Mouse (Mus musculus): ENCODE data around the gene Cbln3.

Gene Cbln3

DNA sequence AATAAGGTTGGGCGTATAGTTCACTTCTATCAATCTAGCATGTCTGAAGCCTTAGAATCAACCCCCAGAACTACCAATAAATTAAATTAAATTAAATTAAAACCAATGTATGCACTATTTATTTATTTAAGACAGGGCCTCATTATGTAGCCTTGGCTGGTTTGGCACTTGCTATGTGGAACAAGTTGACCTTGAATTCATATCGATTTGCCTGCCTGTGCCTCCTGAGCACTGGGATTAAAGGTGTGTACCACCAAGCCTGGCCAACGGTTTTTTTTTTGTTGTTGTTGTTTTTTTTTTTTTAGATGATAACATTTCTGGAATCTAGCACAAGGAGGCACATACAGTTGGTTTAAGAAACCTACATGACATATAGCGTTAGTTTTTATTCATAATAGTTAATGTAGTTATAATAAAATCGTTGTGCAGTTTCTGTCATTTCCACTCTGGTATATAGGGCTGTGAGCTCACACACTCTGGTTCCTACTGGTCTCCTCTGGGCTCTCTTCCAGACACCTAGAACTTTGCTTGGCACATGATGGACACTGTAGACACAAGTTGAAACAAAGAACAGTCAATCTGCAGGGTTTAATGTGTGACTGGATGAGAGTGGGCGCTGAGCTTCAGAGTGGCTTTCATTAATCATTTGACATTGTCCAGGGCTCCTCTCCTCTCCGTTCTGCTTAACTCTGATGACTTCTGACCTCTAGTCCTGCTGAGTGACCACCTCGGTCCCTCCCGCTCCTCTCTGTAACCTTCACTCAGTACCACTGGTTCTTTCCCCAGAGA is 38.5 kb downstream of the Cbln3 start:
- no peak for DNase-seq (ENCODE audit: low spot score in 2 of 2)

DNA sequence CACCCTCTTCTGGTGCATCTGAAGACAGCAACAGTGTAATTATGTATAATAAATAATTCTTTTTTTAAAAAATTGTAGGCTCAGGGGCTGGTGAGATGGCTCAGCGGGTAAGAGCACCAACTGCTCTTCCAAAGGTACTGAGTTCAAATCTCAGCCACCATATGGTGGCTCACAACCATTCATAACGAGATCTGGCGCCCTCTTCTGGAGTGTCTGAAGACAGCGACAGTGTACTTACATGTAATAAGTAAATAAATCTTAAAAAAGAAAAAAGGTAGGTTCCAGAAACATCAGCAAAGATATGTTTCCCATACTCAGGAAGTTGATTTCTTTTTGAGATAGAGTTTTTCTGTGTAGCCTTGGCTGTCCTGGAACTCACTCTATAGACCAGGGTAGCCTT is 41.4 kb downstream of the Cbln3 start:
- DNase-seq (ENCODE audit: low spot score in 2 of 2), result no peak

DNA sequence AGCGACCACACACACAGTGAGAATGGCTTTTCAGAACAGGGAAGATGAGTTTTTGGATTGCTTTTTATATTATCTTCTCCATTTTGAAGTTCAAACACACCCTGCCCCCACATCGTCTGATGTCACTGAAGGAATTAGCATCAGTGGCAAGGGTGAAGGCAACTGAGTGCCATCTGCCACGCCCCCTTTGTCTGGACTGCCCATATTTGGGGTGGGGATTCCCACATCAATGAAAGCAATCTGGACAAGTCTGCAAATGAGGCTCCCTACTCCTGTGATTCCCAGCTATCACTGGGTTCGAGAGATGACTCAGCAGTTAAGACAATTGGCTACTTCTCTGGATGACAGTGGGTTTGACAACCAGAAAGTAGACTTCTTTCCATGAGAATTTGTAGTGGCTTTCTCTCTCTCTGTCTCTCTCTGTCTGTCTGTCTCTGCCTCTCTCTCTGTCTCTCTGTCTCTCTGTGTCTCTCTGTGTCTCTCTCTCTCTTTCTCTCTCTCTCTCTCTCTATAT is 43.3 kb downstream of the Cbln3 start:
- no peak for DNase-seq (ENCODE audit: low spot score in 2 of 2)

GRCm38 (mm10) chr14:55838740-55839139 is 45.5 kb downstream of the Cbln3 start:
- no peak for DNase-seq (ENCODE audit: low spot score in 2 of 2)

GRCm38 (mm10) chr14:55838312-55838711 is 45.9 kb downstream of the Cbln3 start:
- DNase-seq (ENCODE audit: low spot score in 2 of 2), result no peak

GRCm38 (mm10) chr14:55834808-55835533 is 49.2 kb downstream of the Cbln3 start:
- no peak for DNase-seq (ENCODE audit: low spot score in 2 of 2)

DNA sequence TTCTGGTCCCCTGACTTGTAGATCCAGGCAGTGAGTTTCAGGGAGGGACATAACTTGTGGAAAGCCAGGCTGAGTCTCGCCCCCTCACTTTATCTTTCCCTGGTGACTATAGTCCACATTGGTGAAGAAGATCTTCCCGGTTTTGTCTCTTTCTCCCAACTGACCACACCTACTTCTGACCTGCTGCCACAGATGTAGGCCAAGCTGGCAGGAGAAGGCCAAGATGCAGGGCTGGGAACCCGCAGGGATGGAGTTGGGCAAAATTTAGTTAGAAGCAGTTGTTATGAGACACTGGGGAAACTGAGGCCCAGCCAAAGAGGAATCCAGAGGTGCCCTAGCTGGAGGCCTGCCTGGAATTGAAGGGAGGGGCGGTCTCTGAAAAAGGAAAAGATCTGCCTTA is 51.1 kb downstream of the Cbln3 start:
- no peak for DNase-seq (ENCODE audit: low spot score in 2 of 2)

- no peak for DNase-seq (ENCODE audit: low spot score in 2 of 2)
Measured at GRCm38 (mm10) chr14:55830331-55830730, 53.9 kb downstream of the Cbln3 start.

- DNase-seq (ENCODE audit: low spot score in 2 of 2), result no peak
Measured at GRCm38 (mm10) chr14:55829854-55830253, 54.3 kb downstream of the Cbln3 start.
